Mouse (Mus musculus) colon, adult 2 months (tissue): ENCODE data around the gene Vmn1r69. TPM values are rescaled to one million over a fixed set of nuclear protein-coding genes. Genes with fewer than 3 reads are reported as not detected.

Source experiments
- polyA plus RNA-seq: library from polyadenylated mRNA; depleted of rRNA; stranded (reverse); fragments of >200 nt; gene quantifications from 2 replicates; pipeline ENCODE4 v1.2.3, GENCODE M21; 2012; rRNA removed

The Vmn1r69 gene
- not detected in 2 replicates for polyA plus RNA-seq

DNA sequence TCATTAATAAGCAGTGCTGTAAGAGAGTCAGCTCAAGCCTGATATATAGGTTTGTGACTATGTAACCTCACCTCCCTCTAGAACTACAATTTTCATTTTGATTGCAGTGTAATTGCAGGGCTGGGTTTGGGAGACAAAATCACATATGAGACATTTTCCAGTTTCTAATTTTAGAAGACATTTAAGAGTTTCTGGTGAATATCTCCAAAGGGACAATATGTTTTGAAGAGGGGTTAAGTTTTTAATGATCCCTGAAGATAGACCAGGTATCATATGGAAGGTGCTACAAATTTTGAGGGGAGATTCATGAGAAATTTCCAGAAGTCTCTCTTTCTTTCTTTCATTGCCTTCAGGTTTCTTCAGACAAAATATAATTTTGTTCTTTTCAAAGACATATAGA is at the start of gene Vmn1r69:
Gene Vmn1r69, minus strand, starts transcription at position 101 of the 400 bp plus-strand sequence.

GRCm38 (mm10) chr7:10631232-10631631 is 17.8 kb upstream of the Vmn1r69 start, which contains the start of gene Vmn1r70:
Vmn1r70 (plus strand) TSS chr7:10631532.

DNA sequence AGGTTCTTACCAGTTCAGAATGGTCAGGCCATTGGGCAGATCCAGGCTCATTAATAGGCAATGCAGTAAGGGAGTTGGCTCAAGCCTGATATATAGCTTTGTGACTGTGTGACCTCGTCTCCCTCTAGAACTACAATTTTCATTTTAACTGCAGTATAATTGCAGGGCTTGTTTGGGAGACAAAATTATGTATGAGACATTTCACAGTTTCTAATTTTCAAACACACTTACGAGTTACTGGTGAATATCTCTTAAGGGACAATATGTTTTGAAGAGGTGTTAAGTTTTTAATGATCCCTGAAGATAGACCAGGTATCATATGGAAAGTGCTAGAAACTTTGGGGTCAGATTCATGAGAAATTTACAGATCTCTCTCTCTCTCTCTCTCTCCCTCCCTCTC is 55.1 kb downstream of the Vmn1r69 start, which contains the start of gene Vmn1r68:
Gene Vmn1r68, minus strand, starts transcription at position 101 of the 400 bp plus-strand sequence.

Other genes with a start within 250 kb of the Vmn1r69 start
- gene Vmn1r67, start 170.3 kb downstream of the Vmn1r69 start, polyA plus RNA-seq, result not detected in 2 replicates
- gene Zik1, start 118.3 kb downstream of the Vmn1r69 start, polyA plus RNA-seq, result 0.10 and 0.22 TPM in 2 replicates
- not detected in 2 replicates for gene Vmn1r68, start 55.2 kb downstream of the Vmn1r69 start, polyA plus RNA-seq
- not detected in 2 replicates for gene Vmn1r70, start 17.9 kb upstream of the Vmn1r69 start, polyA plus RNA-seq
- not detected in 2 replicates for gene Nlrp4b, start 74.1 kb upstream of the Vmn1r69 start, polyA plus RNA-seq
- not detected in 2 replicates for gene Vmn1r71, start 140.7 kb upstream of the Vmn1r69 start, polyA plus RNA-seq